Mouse (Mus musculus) left cerebral cortex, adult 2 months (tissue): ENCODE data around the gene Xpo6. TPM values are rescaled to one million over a fixed set of nuclear protein-coding genes. Genes with fewer than 3 reads are reported as not detected.
A peak's percentile ranks its signal among the peaks of the same experiment; 100 is the strongest.

Source experiments
- DNase-seq, 2 experiments: peaks; one replicate each; pipeline ENCODE4 v3.0.0; 2021 to 2022; ENCODE audit warnings: low spot score in 2 of 2, mixed read lengths in 1 of 2; ENCODE audit errors: extremely low spot score in 1 of 2
- H3K27ac ChIP-seq: fragments of 200-600 bp; 2 replicates; pipeline ENCODE4 v1.8.1; 2022
- H3K4me3 ChIP-seq: fragments of 200-600 bp; 2 replicates; pipeline ENCODE4 v1.8.1; 2022
- CTCF ChIP-seq: fragments of 200-600 bp; IDR thresholded peaks from 2 replicates; pipeline ENCODE4 v1.8.1; 2022; ENCODE audit warnings: antibody characterized with exemption, mild to moderate bottlenecking, moderate library complexity
- intact Hi-C: fragments of 180-260 bp; cut with DNase I; formaldehyde crosslinking; loops from one replicate; pipeline ENCODE4 v1.15.1; 2025
- total RNA-seq, 2 experiments: library from RNA; stranded (reverse); gene quantifications; 2 replicates each; pipeline ENCODE4 v1.2.3; 2021

The Xpo6 gene
- total RNA-seq, 2 experiments from 2014 or later = 92.7 to 102 TPM

- no peak for DNase-seq
- H3K4me3 ChIP-seq = no peak overlapping the region
- H3K27ac ChIP-seq = no peak overlapping the region
- TF ChIP-seq CTCF = no peak
- intact Hi-C loops = no loop called here
These were observed 32.2 kb upstream of the Xpo6 start for GRCm38 (mm10) chr7:126232345-126233071.

GRCm38 (mm10) chr7:126230357-126231148, 30.3 kb upstream of the Xpo6 start:
- intact Hi-C loops = no loop called here
- no peak overlapping the region for H3K27ac ChIP-seq
- TF ChIP-seq CTCF = no peak
- DNase-seq = no peak
- no peak overlapping the region for H3K4me3 ChIP-seq

GRCm38 (mm10) chr7:126226136-126226535, 25.8 kb upstream of the Xpo6 start:
- no peak overlapping the region for H3K4me3 ChIP-seq
- intact Hi-C loops = no loop called here
- DNase-seq = no peak
- TF ChIP-seq CTCF = no peak
- H3K27ac ChIP-seq = no peak overlapping the region

GRCm38 (mm10) chr7:126222753-126223152, 22.5 kb upstream of the Xpo6 start:
- no peak for DNase-seq
- intact Hi-C loops = no loop called here
- TF ChIP-seq CTCF = no peak
- Histone ChIP-seq H3K4me3 (no peak overlapping the region), H3K27ac (no peak overlapping the region)

GRCm38 (mm10) chr7:126220611-126221010, 20.3 kb upstream of the Xpo6 start:
- DNase-seq = no peak
- no peak overlapping the region for H3K27ac ChIP-seq
- no peak for TF ChIP-seq CTCF
- intact Hi-C loops = no loop called here
- no peak overlapping the region for H3K4me3 ChIP-seq

GRCm38 (mm10) chr7:126218311-126218710, 18.0 kb upstream of the Xpo6 start:
- no peak for TF ChIP-seq CTCF
- intact Hi-C loops = no loop called here
- DNase-seq = no peak
- H3K27ac ChIP-seq = no peak overlapping the region
- H3K4me3 ChIP-seq = no peak overlapping the region

GRCm38 (mm10) chr7:126216867-126217266, 16.6 kb upstream of the Xpo6 start:
- H3K4me3 ChIP-seq = no peak overlapping the region
- no peak for TF ChIP-seq CTCF
- no peak for DNase-seq
- no peak overlapping the region for H3K27ac ChIP-seq
- intact Hi-C loops = no loop called here

- no peak for DNase-seq
- intact Hi-C loops = no loop called here
- TF ChIP-seq CTCF = no peak
- H3K27ac ChIP-seq = no peak overlapping the region
- H3K4me3 ChIP-seq = no peak overlapping the region
These were observed 10.6 kb upstream of the Xpo6 start for GRCm38 (mm10) chr7:126210856-126211255.

GRCm38 (mm10) chr7:126200997-126201345, 670 bp upstream of the Xpo6 start:
- Histone ChIP-seq H3K4me3 (peak overlapping the region; percentile 95), H3K27ac (peak overlapping the region; percentile 87)
- TF ChIP-seq CTCF = no peak
- intact Hi-C loops = no loop called here
- no peak for DNase-seq

- Histone ChIP-seq H3K27ac (peak overlapping the region; percentile 87), H3K4me3 (peak overlapping the region; percentile 95)
- intact Hi-C loops = no loop called here
- no peak for TF ChIP-seq CTCF
- DNase-seq = peak; percentile 30 to 34
These were observed 604 bp downstream of the Xpo6 start for GRCm38 (mm10) chr7:126199691-126200102.

- H3K27ac ChIP-seq = no peak overlapping the region
- intact Hi-C loops = no loop called here
- TF ChIP-seq CTCF = no peak
- DNase-seq = no peak
- peak overlapping the region; percentile 95 for H3K4me3 ChIP-seq
These were observed 1.4 kb downstream of the Xpo6 start for GRCm38 (mm10) chr7:126198926-126199325.

- H3K27ac ChIP-seq = no peak overlapping the region
- TF ChIP-seq CTCF = no peak
- H3K4me3 ChIP-seq = no peak overlapping the region
- no peak for DNase-seq
- intact Hi-C loops = no loop called here
These were observed 6.1 kb downstream of the Xpo6 start for GRCm38 (mm10) chr7:126194175-126194574.

GRCm38 (mm10) chr7:126191471-126191870, 8.8 kb downstream of the Xpo6 start:
- no peak for TF ChIP-seq CTCF
- H3K27ac ChIP-seq = no peak overlapping the region
- H3K4me3 ChIP-seq = no peak overlapping the region
- DNase-seq = no peak
- intact Hi-C loops = no loop called here
